Mouse (Mus musculus) lung, embryonic 14.5 days (tissue): Measurements from ENCODE around the gene Plac8. TPM values are rescaled to one million over a fixed set of nuclear protein-coding genes. Genes with fewer than 3 reads are reported as not detected.

Source experiments
- ATAC-seq: fragments of 200-750 bp; cut with Nextera tagmentation; 2 replicates; pipeline ENCODE4 v1.8.0; 2017; ENCODE audit warnings: mild to moderate bottlenecking, moderate TSS enrichment, moderate library complexity; ENCODE audit not compliant: insufficient read depth
- DNase-seq: peaks from one replicate; pipeline ENCODE4 v3.0.0-alpha.2; 2015
- H3K27ac ChIP-seq: fragments of 300-500 bp; sonication (generic); 2 replicates; pipeline ENCODE4 v1.5.1; 2014; ENCODE audit warnings: low read depth, mild to moderate bottlenecking, moderate library complexity
- H3K27me3 ChIP-seq: fragments of 300-500 bp; sonication (generic); 2 replicates; pipeline ENCODE4 v1.6.1; 2014; ENCODE audit warnings: low read length, control low read depth; ENCODE audit not compliant: insufficient read depth
- H3K36me3 ChIP-seq: fragments of 300-500 bp; sonication (generic); 2 replicates; pipeline ENCODE4 v1.6.1; 2014; ENCODE audit warnings: control low read depth; ENCODE audit not compliant: insufficient read depth
- H3K4me1 ChIP-seq: fragments of 300-500 bp; sonication (generic); 2 replicates; pipeline ENCODE4 v1.6.1; 2014; ENCODE audit warnings: antibody characterized with exemption, control low read depth; ENCODE audit not compliant: insufficient read depth
- H3K4me2 ChIP-seq: fragments of 300-500 bp; sonication (generic); 2 replicates; pipeline ENCODE4 v1.6.1; 2014; ENCODE audit warnings: mild to moderate bottlenecking
- H3K4me3 ChIP-seq: fragments of 300-500 bp; sonication (generic); 2 replicates; pipeline ENCODE4 v1.5.1; 2014; ENCODE audit warnings: low read depth, low read length
- H3K9ac ChIP-seq: fragments of 300-500 bp; sonication (generic); 2 replicates; pipeline ENCODE4 v1.6.1; 2014
- H3K9me3 ChIP-seq: fragments of 300-500 bp; sonication (generic); 2 replicates; pipeline ENCODE4 v1.6.1; 2016; ENCODE audit warnings: low read depth, low read length, control low read depth
- CTCF ChIP-seq: IDR thresholded peaks from 2 replicates; pipeline ENCODE4 v1.5.1; 2016; ENCODE audit warnings: antibody characterized with exemption, low read depth
- WGBS: fragments of 180-500 bp; shearing (Covaris S2); extraction: QIAGEN DNeasy Blood & Tissue Kit; methylation state at CpG from one replicate; pipeline ENCODE4 v1.1.7; 2014; 5-methylcytosine and 5-hydroxymethylcytosine counted together
- polyA plus RNA-seq: library from polyadenylated mRNA; unstranded; fragments of >200 nt; fragmentation: Nextera tagmentation; extraction: Ambion mirVana; gene quantifications from 2 replicates; pipeline ENCODE4 v1.2.1, GENCODE M21; 2014

The Plac8 gene
- polyA plus RNA-seq, 1 experiment from 2014 or later, result 11.5 TPM

- Histone ChIP-seq H3K9ac (no peak overlapping the region), H3K27ac (no peak overlapping the region), H3K9me3 (no peaks in the 10 kb centered on the region), H3K4me3 (no peak overlapping the region), H3K27me3 (no peaks in the 10 kb centered on the region), H3K36me3 (no peaks in the 10 kb centered on the region), H3K4me1 (no peaks in the 10 kb centered on the region), H3K4me2 (no peak overlapping the region)
- DNase-seq, result no peak
- no peak for TF ChIP-seq CTCF
- WGBS, result 41% methylated on average over 2 of the region's 2 CpGs
- no peak for ATAC-seq
Measured at GRCm38 (mm10) chr5:100587626-100588025, 15.6 kb upstream of the Plac8 start.

GRCm38 (mm10) chr5:100587136-100587535 lies 15.1 kb upstream of the Plac8 start:
- Histone ChIP-seq H3K27me3 (no peaks in the 10 kb centered on the region), H3K4me1 (no peaks in the 10 kb centered on the region), H3K4me2 (no peak overlapping the region), H3K4me3 (no peak overlapping the region), H3K9me3 (no peaks in the 10 kb centered on the region), H3K9ac (no peak overlapping the region), H3K27ac (no peak overlapping the region), H3K36me3 (no peaks in the 10 kb centered on the region)
- DNase-seq (no peak), ATAC-seq (no peak)
- TF ChIP-seq CTCF, result no peak
- WGBS, result 89% methylated on average over 7 of the region's 7 CpGs

GRCm38 (mm10) chr5:100585657-100586056 lies 13.6 kb upstream of the Plac8 start:
- no peak for TF ChIP-seq CTCF
- WGBS, result 78% methylated on average over 3 of the region's 3 CpGs

GRCm38 (mm10) chr5:100585206-100585644 lies 13.2 kb upstream of the Plac8 start:
- DNase-seq, result no peak
- Histone ChIP-seq H3K4me1 (no peaks in the 10 kb centered on the region), H3K36me3 (no peaks in the 10 kb centered on the region), H3K4me2 (no peak overlapping the region), H3K4me3 (no peak overlapping the region), H3K27ac (no peak overlapping the region), H3K9me3 (no peaks in the 10 kb centered on the region), H3K27me3 (no peaks in the 10 kb centered on the region), H3K9ac (no peak overlapping the region)
- 87% methylated on average over 8 of the region's 8 CpGs for WGBS
- ATAC-seq, result no peak
- TF ChIP-seq CTCF, result no peak

More at GRCm38 (mm10) chr5:100585657-100586056, 13.6 kb upstream of the Plac8 start:
- Histone ChIP-seq H3K4me3 (no peak overlapping the region), H3K4me1 (no peaks in the 10 kb centered on the region), H3K36me3 (no peaks in the 10 kb centered on the region), H3K27ac (no peak overlapping the region), H3K9ac (no peak overlapping the region), H3K4me2 (no peak overlapping the region), H3K9me3 (no peaks in the 10 kb centered on the region), H3K27me3 (no peaks in the 10 kb centered on the region)
- DNase-seq (no peak), ATAC-seq (no peak)

- H3K4me3 ChIP-seq, result no peak overlapping the region
- H3K9ac ChIP-seq, result no peak overlapping the region
- DNase-seq (no peak), ATAC-seq (no peak)
- no peaks in the 10 kb centered on the region for H3K9me3 ChIP-seq
- H3K36me3 ChIP-seq, result no peaks in the 10 kb centered on the region
- no peaks in the 10 kb centered on the region for H3K4me1 ChIP-seq
- no peak for TF ChIP-seq CTCF
- H3K27ac ChIP-seq, result no peak overlapping the region
- no peak overlapping the region for H3K4me2 ChIP-seq
- WGBS, result 70% methylated on average over 7 of the region's 7 CpGs
- no peaks in the 10 kb centered on the region for H3K27me3 ChIP-seq
Measured at GRCm38 (mm10) chr5:100583066-100583465, 11.0 kb upstream of the Plac8 start.

GRCm38 (mm10) chr5:100582435-100582826 lies 10.4 kb upstream of the Plac8 start:
- Histone ChIP-seq H3K4me3 (no peak overlapping the region), H3K9ac (no peak overlapping the region), H3K27ac (no peak overlapping the region), H3K27me3 (no peaks in the 10 kb centered on the region), H3K4me1 (no peaks in the 10 kb centered on the region), H3K9me3 (no peaks in the 10 kb centered on the region), H3K4me2 (no peak overlapping the region), H3K36me3 (no peaks in the 10 kb centered on the region)
- DNase-seq (no peak), ATAC-seq (no peak)
- 82% methylated on average over 5 of the region's 5 CpGs for WGBS
- TF ChIP-seq CTCF, result no peak

GRCm38 (mm10) chr5:100581622-100582434 lies 9.8 kb upstream of the Plac8 start:
- 47% methylated on average over 11 of the region's 11 CpGs for WGBS
- H3K9ac ChIP-seq, result no peak overlapping the region
- no peaks in the 10 kb centered on the region for H3K36me3 ChIP-seq
- H3K4me1 ChIP-seq, result no peaks in the 10 kb centered on the region
- H3K4me2 ChIP-seq, result no peak overlapping the region
- no peak overlapping the region for H3K27ac ChIP-seq
- ATAC-seq (no peak), DNase-seq (no peak)
- H3K9me3 ChIP-seq, result no peaks in the 10 kb centered on the region
- no peak overlapping the region for H3K4me3 ChIP-seq
- H3K27me3 ChIP-seq, result no peaks in the 10 kb centered on the region
- TF ChIP-seq CTCF, result no peak
